Mouse (Mus musculus) midbrain, embryonic 14.5 days (tissue): ENCODE measurements around the gene Fat3. TPM values are rescaled to one million over a fixed set of nuclear protein-coding genes. Genes with fewer than 3 reads are reported as not detected.

ENCODE experiments used
- ATAC-seq: fragments of 200-750 bp; cut with Nextera tagmentation; 2 replicates; pipeline ENCODE4 v1.8.0; 2017; ENCODE audit warnings: moderate number of reproducible peaks, moderate library complexity; ENCODE audit not compliant: low FRiP score, low TSS enrichment
- DNase-seq: peaks from one replicate; pipeline ENCODE4 v3.0.0-alpha.2; 2015
- H3K27ac ChIP-seq: fragments of 300-500 bp; sonication (generic); replicated peaks from 2 replicates; pipeline ENCODE4 v1.5.1; 2014; ENCODE audit warnings: mild to moderate bottlenecking, low read depth, low read length, moderate library complexity
- H3K27me3 ChIP-seq: fragments of 300-500 bp; sonication (generic); 2 replicates; pipeline ENCODE4 v1.6.1; 2014; ENCODE audit warnings: low read length, control low read depth, mixed read lengths; ENCODE audit not compliant: control insufficient read depth, insufficient read depth
- H3K36me3 ChIP-seq: fragments of 300-500 bp; sonication (generic); 2 replicates; pipeline ENCODE4 v1.6.1; 2014; ENCODE audit warnings: low read length, control low read depth; ENCODE audit not compliant: control insufficient read depth, insufficient read depth
- H3K4me1 ChIP-seq: fragments of 300-500 bp; sonication (generic); 2 replicates; pipeline ENCODE4 v1.6.1; 2014; ENCODE audit warnings: mild to moderate bottlenecking, antibody characterized with exemption, low read length, control low read depth; ENCODE audit not compliant: control insufficient read depth, insufficient read depth
- H3K4me2 ChIP-seq: fragments of 300-500 bp; sonication (generic); 2 replicates; pipeline ENCODE4 v1.6.1; 2014; ENCODE audit warnings: mild to moderate bottlenecking, low read length, moderate library complexity
- H3K4me3 ChIP-seq: fragments of 300-500 bp; sonication (generic); replicated peaks from 2 replicates; pipeline ENCODE4 v1.5.1; 2014; ENCODE audit warnings: low read depth, low read length
- H3K9ac ChIP-seq: fragments of 300-500 bp; sonication (generic); replicated peaks from 2 replicates; pipeline ENCODE4 v1.6.1; 2014; ENCODE audit warnings: mild to moderate bottlenecking, low read length, moderate library complexity
- H3K9me3 ChIP-seq: fragments of 300-500 bp; sonication (generic); 2 replicates; pipeline ENCODE4 v1.6.1; 2016; ENCODE audit warnings: low read length, control low read depth, mixed read lengths; ENCODE audit not compliant: control insufficient read depth
- WGBS: fragments of 180-500 bp; shearing (Covaris S2); extraction: QIAGEN DNeasy Blood & Tissue Kit; methylation state at CpG from one replicate; pipeline ENCODE4 v1.1.7; 2014; 5-methylcytosine and 5-hydroxymethylcytosine counted together
- polyA plus RNA-seq: library from polyadenylated mRNA; unstranded; fragments of >200 nt; fragmentation: Nextera tagmentation; extraction: Ambion mirVana; gene quantifications from 2 replicates; pipeline ENCODE4 v1.2.1, GENCODE M21; 2014

The Fat3 gene
- polyA plus RNA-seq, result 22.0 and 27.6 TPM in 2 replicates

DNA sequence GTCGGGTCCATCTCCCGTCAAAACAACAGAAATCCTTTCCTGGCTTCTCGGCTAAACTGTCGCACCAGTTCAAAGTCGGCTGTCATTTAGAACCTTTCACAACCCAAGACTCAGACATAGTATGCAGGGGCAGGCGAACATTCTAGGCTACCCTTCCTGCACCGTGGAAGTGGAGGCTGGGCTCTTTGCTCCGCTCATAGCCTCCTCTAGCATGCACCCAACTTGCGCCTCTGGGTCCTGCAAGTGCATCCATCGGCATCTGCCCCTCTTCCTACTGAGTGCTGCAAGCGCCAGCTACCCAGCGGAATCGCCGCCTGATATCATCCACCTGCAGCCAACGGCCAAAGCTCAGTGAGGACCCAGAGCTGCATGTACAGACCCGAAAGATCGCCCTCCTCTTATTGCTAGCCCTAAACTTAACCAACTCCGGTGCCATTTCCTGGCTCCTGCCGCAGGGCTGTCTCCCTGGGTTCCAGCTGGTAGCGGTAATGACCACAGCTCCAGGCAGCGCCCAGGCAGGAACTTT is at the start of gene Fat3:
TSS of gene Fat3 (minus strand) at position 100 of the 526 bp plus-strand sequence.
- H3K9me3 ChIP-seq, result no peaks in the 10 kb centered on the region
- H3K36me3 ChIP-seq, result no peaks in the 10 kb centered on the region
- H3K4me2 ChIP-seq, result peak within 1 kb of the TSS; percentile 73
- peaks cover 17% of the 10 kb centered on the region for H3K4me1 ChIP-seq
- no peaks in the 10 kb centered on the region for H3K27me3 ChIP-seq
- peak; percentile 29; the same call in 1 of the 2 replicates for ATAC-seq
- H3K4me3 ChIP-seq, result peak within 1 kb of the TSS; percentile 70
- peak; percentile 62 for DNase-seq
- H3K27ac ChIP-seq, result peak within 1 kb of the TSS; percentile 94
- peak within 1 kb of the TSS; percentile 80 for H3K9ac ChIP-seq
- WGBS, result 0% methylated on average over 21 of the region's 21 CpGs

DNA sequence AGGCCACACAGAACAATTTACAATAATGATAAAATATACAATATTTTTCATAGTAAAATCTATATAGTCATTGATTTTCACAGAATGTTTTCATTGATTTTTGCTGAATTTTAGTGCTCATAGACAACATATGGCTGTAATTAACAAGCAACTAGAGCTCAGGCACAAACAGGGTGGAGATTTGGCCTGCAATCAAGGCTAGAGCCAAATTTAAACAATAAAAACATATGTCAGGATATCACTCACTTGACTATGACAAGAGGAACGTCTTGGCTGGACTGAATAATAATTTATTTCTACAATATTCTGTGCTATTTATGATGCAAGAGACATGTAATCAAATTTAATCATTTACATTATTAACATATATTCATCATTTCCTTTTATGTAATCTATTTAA is 31.8 kb upstream of the Fat3 start:
- H3K27ac ChIP-seq, result no peak overlapping the region
- H3K4me2 ChIP-seq, result no peak overlapping the region
- no peaks in the 10 kb centered on the region for H3K36me3 ChIP-seq
- H3K27me3 ChIP-seq, result no peaks in the 10 kb centered on the region
- DNase-seq (no peak), ATAC-seq (no peak)
- no peak overlapping the region for H3K9ac ChIP-seq
- no peaks in the 10 kb centered on the region for H3K9me3 ChIP-seq
- H3K4me3 ChIP-seq, result no peak overlapping the region
- WGBS, result 66% methylated on average over 1 of the region's 1 CpGs
- H3K4me1 ChIP-seq, result no peaks in the 10 kb centered on the region

- DNase-seq, result no peak
- H3K27me3 ChIP-seq, result no peaks in the 10 kb centered on the region
- H3K9me3 ChIP-seq, result no peaks in the 10 kb centered on the region
- H3K36me3 ChIP-seq, result no peaks in the 10 kb centered on the region
- 53% methylated on average over 1 of the region's 1 CpGs for WGBS
- no peak overlapping the region for H3K4me2 ChIP-seq
- no peak for ATAC-seq
- no peak overlapping the region for H3K4me3 ChIP-seq
- H3K9ac ChIP-seq, result no peak overlapping the region
- no peak overlapping the region for H3K27ac ChIP-seq
- H3K4me1 ChIP-seq, result no peaks in the 10 kb centered on the region
Measured at GRCm38 (mm10) chr9:16517543-16517942, 16.5 kb upstream of the Fat3 start.

- Histone ChIP-seq H3K4me1 (no peaks in the 10 kb centered on the region), H3K9ac (no peak overlapping the region), H3K27me3 (no peaks in the 10 kb centered on the region), H3K4me2 (no peak overlapping the region), H3K36me3 (no peaks in the 10 kb centered on the region), H3K27ac (no peak overlapping the region), H3K4me3 (no peak overlapping the region), H3K9me3 (no peaks in the 10 kb centered on the region)
- WGBS, result 14% methylated on average over 1 of the region's 1 CpGs
- DNase-seq (peak; percentile 32), ATAC-seq (no peak)
Measured at GRCm38 (mm10) chr9:16512005-16512404, 10.9 kb upstream of the Fat3 start.

DNA sequence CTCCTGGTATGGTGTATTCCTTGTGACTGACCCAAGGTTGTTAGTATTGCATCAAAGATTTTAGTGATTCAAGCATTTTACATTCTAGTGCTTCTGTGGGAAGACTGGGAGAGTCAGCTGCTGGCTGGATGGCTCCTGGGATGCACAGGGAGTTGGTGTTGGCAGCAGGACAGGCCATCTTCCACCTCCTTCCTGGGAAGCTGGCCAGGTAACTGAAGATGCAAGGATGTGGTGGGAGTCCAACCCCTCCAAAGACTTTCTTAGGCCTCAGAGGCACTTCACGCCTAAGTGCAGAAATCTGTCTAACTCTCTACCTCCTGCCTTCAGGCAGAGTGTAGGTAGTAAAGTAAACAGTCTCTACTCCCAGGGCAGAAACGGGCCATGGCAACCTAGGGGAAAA is 2.7 kb upstream of the Fat3 start:
- Histone ChIP-seq H3K9ac (no peak overlapping the region), H3K27ac (no peak overlapping the region), H3K36me3 (no peaks in the 10 kb centered on the region), H3K4me3 (no peak overlapping the region), H3K9me3 (no peaks in the 10 kb centered on the region), H3K4me1 (peaks cover 6% of the 10 kb centered on the region), H3K27me3 (no peaks in the 10 kb centered on the region), H3K4me2 (no peak overlapping the region)
- no peak for DNase-seq
- no peak for ATAC-seq
- 88% methylated on average over 2 of the region's 2 CpGs for WGBS

DNA sequence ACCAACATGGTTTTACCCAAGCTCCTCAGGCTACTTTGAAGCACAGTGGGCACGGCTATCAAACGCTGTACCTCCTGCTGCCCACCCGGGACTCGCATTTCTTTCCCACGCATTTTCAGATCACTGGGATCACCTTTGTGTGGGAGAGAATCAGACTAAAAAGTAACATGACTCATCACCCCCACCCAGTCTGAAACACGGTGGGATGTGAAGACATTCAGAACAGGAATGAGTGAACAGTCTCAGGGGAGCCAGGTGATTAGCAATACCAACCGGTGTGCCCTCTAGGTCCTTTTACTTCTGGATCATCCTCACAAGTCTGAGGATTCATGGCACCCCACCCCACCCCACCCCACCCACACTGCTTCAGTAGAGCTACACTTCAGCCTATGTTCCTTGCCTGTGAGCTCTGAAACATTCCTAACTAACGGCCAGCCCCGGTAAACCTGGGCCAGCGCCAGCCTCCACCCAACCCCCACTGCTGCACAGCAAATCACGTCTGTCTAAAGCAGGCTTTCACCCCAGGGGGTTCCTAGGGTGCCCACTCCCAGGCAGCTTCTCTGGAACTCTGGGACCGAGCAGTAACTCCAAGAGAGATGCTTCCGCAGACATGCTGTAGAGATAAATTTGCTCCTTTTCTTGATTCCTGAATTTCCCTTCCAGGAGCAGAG is 1.7 kb upstream of the Fat3 start:
- 13% methylated on average over 13 of the region's 13 CpGs for WGBS
- Histone ChIP-seq H3K9ac (0 out of 2 replicates have a peak overlapping the region, but pooled peaks have one; percentile 80), H3K27me3 (no peaks in the 10 kb centered on the region), H3K9me3 (no peaks in the 10 kb centered on the region), H3K36me3 (no peaks in the 10 kb centered on the region), H3K4me1 (peaks cover 16% of the 10 kb centered on the region), H3K27ac (peak overlapping the region; percentile 94), H3K4me2 (peak overlapping the region; percentile 73), H3K4me3 (peak overlapping the region; percentile 70)
- DNase-seq (peak; percentile 27), ATAC-seq (no peak)

- WGBS, result under 1% methylated on average over 49 of the region's 52 CpGs
- peak; percentile 93 for DNase-seq
- Histone ChIP-seq H3K4me3 (peak overlapping the region; percentile 70), H3K27me3 (no peaks in the 10 kb centered on the region), H3K36me3 (no peaks in the 10 kb centered on the region), H3K9me3 (no peaks in the 10 kb centered on the region), H3K4me2 (peak overlapping the region; percentile 73), H3K27ac (peak overlapping the region; percentile 94), H3K9ac (peak overlapping the region; percentile 80), H3K4me1 (peaks cover 17% of the 10 kb centered on the region)
- ATAC-seq, result peak; percentile 81
Measured at GRCm38 (mm10) chr9:16501990-16502672, 1.0 kb upstream of the Fat3 start.

- Histone ChIP-seq H3K9ac (peak overlapping the region; percentile 80), H3K9me3 (no peaks in the 10 kb centered on the region), H3K4me1 (peaks cover 17% of the 10 kb centered on the region), H3K27me3 (no peaks in the 10 kb centered on the region), H3K4me3 (peak overlapping the region; percentile 70), H3K27ac (peak overlapping the region; percentile 94), H3K4me2 (peak overlapping the region; percentile 73), H3K36me3 (no peaks in the 10 kb centered on the region)
- WGBS, result under 1% methylated on average over 41 of the region's 41 CpGs
- peak; percentile 84 for DNase-seq
- ATAC-seq, result peak; percentile 57
Measured at GRCm38 (mm10) chr9:16500382-16501185, 501 bp downstream of the Fat3 start.
